Mouse (Mus musculus): ENCODE measurements around the gene Med26. TPM values are rescaled to one million over a fixed set of nuclear protein-coding genes. Genes with fewer than 3 reads are reported as not detected.

Gene Med26
- total and polyA plus RNA-seq, 3 experiments: 14.1 to 28.3 TPM; not detected in 1

DNA sequence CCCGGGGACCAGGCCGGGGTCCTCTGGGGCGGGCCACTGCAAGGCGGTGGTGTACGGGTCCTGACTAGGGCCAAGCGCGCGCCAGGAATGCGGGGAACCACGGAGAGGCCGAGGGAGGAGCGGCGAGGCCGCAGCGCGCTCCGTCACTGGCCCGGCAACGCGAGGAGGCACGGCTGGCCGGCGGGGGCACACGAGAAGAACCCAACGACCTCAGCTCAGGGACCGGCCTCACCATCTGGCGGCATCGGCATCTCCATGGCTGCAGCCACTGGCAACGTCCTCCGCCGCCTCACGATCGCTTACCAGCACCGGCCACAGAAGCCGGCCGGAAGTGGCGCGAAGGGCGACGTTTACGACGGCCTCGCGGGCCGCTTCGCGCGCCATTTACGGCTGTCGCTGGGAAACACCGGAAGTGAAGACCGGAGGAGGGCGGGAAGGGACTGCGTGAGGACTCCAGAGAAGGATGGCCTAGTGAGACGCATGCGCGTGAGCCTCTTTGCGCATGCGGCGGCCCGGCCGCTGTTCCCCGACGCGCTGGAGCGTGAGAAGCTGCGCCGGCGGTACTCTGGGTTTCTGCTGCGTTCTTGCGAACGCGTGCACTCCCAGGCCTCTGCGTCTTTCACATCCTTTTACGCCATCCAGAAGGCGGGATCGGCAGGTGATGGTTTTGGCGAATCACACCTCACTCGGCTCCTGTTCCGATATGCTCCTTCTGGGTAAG, 73.1 kb downstream of the Med26 start, which contains the start of gene Cherp (continued):
- TF ChIP-seq ELF1 (IDR thresholded peaks at IDR 0.05; ENCODE audit: low read depth, low read length): peak; percentile 94
- TF ChIP-seq POLR2A (IDR thresholded peaks at IDR 0.05; ENCODE audit: control insufficient read depth in 1 of 2, insufficient read depth in 1 of 2, low read depth in 1 of 2, low read length in 2 of 2, poor library complexity in 1 of 2): peak; percentile 55 to 98
- peak; percentile 83 for TF ChIP-seq MXI1 (IDR thresholded peaks at IDR 0.05; ENCODE audit: low read depth, low read length)
- peak; percentile 85 for TF ChIP-seq TBP (IDR thresholded peaks at IDR 0.05; ENCODE audit: low read depth, low read length)
- peak; percentile 63; the same call in 1 of the 2 replicates for TF ChIP-seq MAZ (IDR thresholded peaks at IDR 0.05; ENCODE audit: low read depth, low read length)
- no peak for TF ChIP-seq ZC3H11A (IDR thresholded peaks at IDR 0.05; ENCODE audit: low read depth, low read length)
- peak; percentile 95 for TF ChIP-seq HCFC1 (IDR thresholded peaks at IDR 0.05; ENCODE audit: low read depth, low read length)
- peak; percentile 97 for TF ChIP-seq MYC (IDR thresholded peaks at IDR 0.05; ENCODE audit: low read depth, low read length)

GRCm38 (mm10) chr8:72470684-72471083, 77.4 kb downstream of the Med26 start:
- Histone ChIP-seq H3K4me1 (ENCODE audit: control insufficient read depth in 1 of 2, insufficient read depth in 2 of 2, low read length in 2 of 2) (peaks cover 0 to 7% of the 10 kb centered on the region in 2 experiments; a peak in 2 of 4 replicates), H3K9me3 (replicated peaks; ENCODE audit: insufficient read depth, low read length) (no peaks in the 10 kb centered on the region), H3K27ac (ENCODE audit: control insufficient read depth, low read depth, low read length) (no peak overlapping the region), H3K79me2 (ENCODE audit: control insufficient read depth, insufficient read depth, low read length, poor library complexity) (peaks cover 32% of the 10 kb centered on the region), H3K4me3 (ENCODE audit: control insufficient read depth in 1 of 2, insufficient read depth in 1 of 2, low read depth in 2 of 2, low read length in 2 of 2) (no peak overlapping the region), H3K9ac (ENCODE audit: control insufficient read depth, low read depth, low read length, poor library complexity, severe bottlenecking) (no peak overlapping the region), H3K27me3 (ENCODE audit: control insufficient read depth in 1 of 2, insufficient read depth in 2 of 2, low read length in 2 of 2) (no peaks in the 10 kb centered on the region), H3K36me3 (ENCODE audit: control insufficient read depth in 1 of 2, insufficient read depth in 2 of 2, low read length in 2 of 2) (peaks cover 11 to 14% of the 10 kb centered on the region in 2 experiments)
- TF ChIP-seq HCFC1 (IDR thresholded peaks at IDR 0.05; ENCODE audit: low read depth, low read length): no peak
- TF ChIP-seq KAT2A (conservative IDR thresholded peaks at IDR 0.05; ENCODE audit: low read depth, low read length): no peak
- no peak for TF ChIP-seq ETS1 (IDR thresholded peaks at IDR 0.05; ENCODE audit: low read depth, low read length)
- no peak for TF ChIP-seq GABPA (IDR thresholded peaks at IDR 0.05; ENCODE audit: low read depth, low read length)
- no peak for TF ChIP-seq MAFK (IDR thresholded peaks at IDR 0.05; ENCODE audit: borderline replicate concordance, low read depth, low read length)
- no peak for TF ChIP-seq NRF1 (IDR thresholded peaks at IDR 0.05; ENCODE audit: insufficient read depth, low read depth, low read length, poor library complexity, severe bottlenecking)
- TF ChIP-seq EP300 (IDR thresholded peaks at IDR 0.05; ENCODE audit: low read depth in 1 of 2, low read length in 2 of 2): no peak
- TF ChIP-seq MXI1 (IDR thresholded peaks at IDR 0.05; ENCODE audit: low read depth, low read length): no peak
- TF ChIP-seq BHLHE40 (IDR thresholded peaks at IDR 0.05; ENCODE audit: borderline replicate concordance, low read depth, low read length): no peak
- TF ChIP-seq MYC (IDR thresholded peaks at IDR 0.05; ENCODE audit: low read depth, low read length): no peak
- no peak for TF ChIP-seq CHD2 (IDR thresholded peaks at IDR 0.05; ENCODE audit: low read length)
- no peak for DNase-seq (ENCODE audit: low read depth, low spot score)

- Histone ChIP-seq H3K27ac (ENCODE audit: control insufficient read depth, low read depth, low read length) (no peak overlapping the region), H3K4me1 (ENCODE audit: control insufficient read depth in 1 of 2, insufficient read depth in 2 of 2, low read length in 2 of 2) (peaks cover 0 to 7% of the 10 kb centered on the region in 2 experiments; a peak in 2 of 4 replicates), H3K9ac (ENCODE audit: control insufficient read depth, low read depth, low read length, poor library complexity, severe bottlenecking) (no peak overlapping the region), H3K4me3 (ENCODE audit: control insufficient read depth in 1 of 2, insufficient read depth in 1 of 2, low read depth in 2 of 2, low read length in 2 of 2) (no peak overlapping the region), H3K36me3 (ENCODE audit: control insufficient read depth in 1 of 2, insufficient read depth in 2 of 2, low read length in 2 of 2) (peaks cover 11 to 14% of the 10 kb centered on the region in 2 experiments), H3K27me3 (ENCODE audit: control insufficient read depth in 1 of 2, insufficient read depth in 2 of 2, low read length in 2 of 2) (no peaks in the 10 kb centered on the region), H3K79me2 (ENCODE audit: control insufficient read depth, insufficient read depth, low read length, poor library complexity) (peaks cover 28% of the 10 kb centered on the region), H3K9me3 (replicated peaks; ENCODE audit: insufficient read depth, low read length) (no peaks in the 10 kb centered on the region)
- no peak for TF ChIP-seq ELF1 (IDR thresholded peaks at IDR 0.05; ENCODE audit: low read depth, low read length)
- TF ChIP-seq ZKSCAN1 (IDR thresholded peaks at IDR 0.05; ENCODE audit: low read depth, low read length): no peak
- TF ChIP-seq MAX (IDR thresholded peaks at IDR 0.05; ENCODE audit: low read length): no peak
- no peak for TF ChIP-seq CTCF (IDR thresholded peaks at IDR 0.05 in 2 of 3, conservative IDR thresholded peaks at IDR 0.05 in 1 of 3; ENCODE audit: control insufficient read depth in 1 of 3, insufficient read depth in 1 of 3, low read depth in 2 of 3, low read length in 3 of 3, poor library complexity in 1 of 3, severe bottlenecking in 1 of 3)
- TF ChIP-seq EP300 (IDR thresholded peaks at IDR 0.05; ENCODE audit: low read depth in 1 of 2, low read length in 2 of 2): no peak
- no peak for TF ChIP-seq TCF12 (IDR thresholded peaks at IDR 0.05; ENCODE audit: low read depth, low read length)
- no peak for DNase-seq (ENCODE audit: low read depth, low spot score)
These were observed 78.1 kb downstream of the Med26 start for GRCm38 (mm10) chr8:72469984-72470383.
